Mouse (Mus musculus): ENCODE data around the gene Wdr24.

Wdr24 gene

GRCm38 (mm10) chr17:25876347-25876915 lies 53.0 kb downstream of the Wdr24 start:
- DNase-seq (ENCODE audit: low spot score in 2 of 2) = no peak

- DNase-seq (ENCODE audit: low spot score in 2 of 2) = no peak
These were observed 53.6 kb downstream of the Wdr24 start for GRCm38 (mm10) chr17:25877025-25877424.

GRCm38 (mm10) chr17:25877741-25878610 lies 54.5 kb downstream of the Wdr24 start:
- no peak for DNase-seq (ENCODE audit: low spot score in 2 of 2)
